Mouse (Mus musculus) myocyte (in vitro differentiated cells): ENCODE measurements around the gene Ccp110. TPM values are rescaled to one million over a fixed set of nuclear protein-coding genes. Genes with fewer than 3 reads are reported as not detected.

ENCODE experiments used
- H3K27me3 ChIP-seq: one replicate; pipeline ENCODE4 v1.6.1; 2011; ENCODE audit not compliant: control insufficient read depth, insufficient read depth, insufficient read length
- H3K36me3 ChIP-seq: one replicate; pipeline ENCODE4 v1.6.1; 2011; ENCODE audit not compliant: control insufficient read depth, insufficient read depth
- H3K4me2 ChIP-seq: one replicate; pipeline ENCODE4 v1.6.1; 2011; ENCODE audit warnings: low read depth, control low read depth
- H3K4me3 ChIP-seq: one replicate; pipeline ENCODE4 v1.5.1; 2011; ENCODE audit warnings: mild to moderate bottlenecking, control low read depth, moderate library complexity
- H3K79me2 ChIP-seq: one replicate; pipeline ENCODE4 v1.6.1; 2011; ENCODE audit not compliant: control insufficient read depth, insufficient read depth
- H3ac ChIP-seq: one replicate; pipeline ENCODE4 v1.6.1; 2011; ENCODE audit not compliant: control insufficient read depth, insufficient read length
- CEBPB ChIP-seq: IDR thresholded peaks from 2 replicates; pipeline ENCODE4 v1.6.1; 2011; ENCODE audit warnings: mild to moderate bottlenecking, moderate library complexity; ENCODE audit not compliant: poor library complexity, insufficient read depth, severe bottlenecking
- E2F4 ChIP-seq: IDR thresholded peaks from one replicate; pipeline ENCODE4 v1.6.1; 2011; ENCODE audit warnings: mild to moderate bottlenecking, control low read depth, moderate library complexity; ENCODE audit not compliant: insufficient read depth
- MAX ChIP-seq: IDR thresholded peaks from one replicate; pipeline ENCODE4 v1.6.1; 2011; ENCODE audit warnings: low read depth, mild to moderate bottlenecking, control low read depth
- MYOD1 ChIP-seq, 3 experiments: IDR thresholded peaks; one replicate each; pipeline ENCODE4 v1.6.1; 2011; ENCODE audit warnings: control low read depth in 2 of 3, low read depth in 2 of 3, mild to moderate bottlenecking in 2 of 3, moderate library complexity in 1 of 3; ENCODE audit not compliant: insufficient read length in 2 of 3, control insufficient read depth in 1 of 3
- MYOG ChIP-seq, 3 experiments: IDR thresholded peaks; one replicate each; pipeline ENCODE4 v1.6.1; 2011; ENCODE audit warnings: control low read depth in 2 of 3, low read depth in 2 of 3, mild to moderate bottlenecking in 2 of 3; ENCODE audit not compliant: insufficient read length in 2 of 3, control insufficient read depth in 1 of 3, insufficient read depth in 1 of 3
- POLR2A ChIP-seq: IDR thresholded peaks from one replicate; pipeline ENCODE4 v1.6.1; 2011; ENCODE audit warnings: low read depth, mild to moderate bottlenecking, control low read depth, moderate library complexity; ENCODE audit not compliant: insufficient read length
- POLR2AphosphoS2 ChIP-seq: IDR thresholded peaks from one replicate; pipeline ENCODE4 v1.6.1; 2011; ENCODE audit warnings: low read depth, control low read depth; ENCODE audit not compliant: insufficient read length
- REST ChIP-seq: IDR thresholded peaks from one replicate; pipeline ENCODE4 v1.6.1; 2011; ENCODE audit warnings: mild to moderate bottlenecking, control low read depth, moderate library complexity; ENCODE audit not compliant: insufficient read depth, insufficient read length
- SRF ChIP-seq: IDR thresholded peaks from one replicate; pipeline ENCODE4 v1.6.1; 2011; ENCODE audit warnings: low read depth; ENCODE audit not compliant: control insufficient read depth, insufficient read length
- TCF12 ChIP-seq: IDR thresholded peaks from one replicate; pipeline ENCODE4 v1.6.1; 2011; ENCODE audit warnings: mild to moderate bottlenecking, control low read depth; ENCODE audit not compliant: poor library complexity, insufficient read depth, severe bottlenecking
- TCF3 ChIP-seq: IDR thresholded peaks from one replicate; pipeline ENCODE4 v1.6.1; 2011; ENCODE audit warnings: low read depth, control low read depth; ENCODE audit not compliant: insufficient read length
- USF1 ChIP-seq: IDR thresholded peaks from one replicate; pipeline ENCODE4 v1.6.1; 2011; ENCODE audit warnings: low read depth, mild to moderate bottlenecking, control low read depth, moderate library complexity
- polyA plus RNA-seq: library from polyadenylated mRNA; unstranded; fragments of >200 nt; fragmentation: generic; extraction: Trizol; gene quantifications from one replicate; pipeline ENCODE4 v1.2.1, GENCODE M21; 2012; ENCODE audit warnings: missing spikeins

Gene Ccp110
- polyA plus RNA-seq, 1 experiment, result 1.9 TPM

GRCm38 (mm10) chr7:118783305-118784001, 71.1 kb downstream of the Ccp110 start:
- H3ac ChIP-seq, result no peak overlapping the region
- H3K4me3 ChIP-seq, result no peak overlapping the region
- H3K36me3 ChIP-seq, result no peaks in the 10 kb centered on the region
- no peaks in the 10 kb centered on the region for H3K79me2 ChIP-seq
- no peak for TF ChIP-seq USF1
- no peak for TF ChIP-seq TCF12
- no peak for TF ChIP-seq SRF
- TF ChIP-seq POLR2A, result no peak
- no peak for TF ChIP-seq MAX
- no peak for TF ChIP-seq MYOG (IDR thresholded peaks at IDR 0.05; ENCODE audit: control insufficient read depth in 1 of 3, insufficient read depth in 1 of 3, insufficient read length in 2 of 3, low read depth in 2 of 3)
- no peak for TF ChIP-seq E2F4
- TF ChIP-seq TCF3, result no peak
- no peak for TF ChIP-seq REST
- no peak for TF ChIP-seq CEBPB
- no peak for TF ChIP-seq MYOD1 (IDR thresholded peaks at IDR 0.05; ENCODE audit: control insufficient read depth in 1 of 3, insufficient read length in 2 of 3, low read depth in 2 of 3)
- TF ChIP-seq POLR2AphosphoS2, result no peak
- no peaks in the 10 kb centered on the region for H3K27me3 ChIP-seq
- no peak overlapping the region for H3K4me2 ChIP-seq

GRCm38 (mm10) chr7:118786091-118786490, 73.7 kb downstream of the Ccp110 start:
- no peak overlapping the region for H3K4me3 ChIP-seq
- no peak overlapping the region for H3ac ChIP-seq
- no peaks in the 10 kb centered on the region for H3K27me3 ChIP-seq
- H3K36me3 ChIP-seq, result no peaks in the 10 kb centered on the region
- H3K4me2 ChIP-seq, result no peak overlapping the region
- no peaks in the 10 kb centered on the region for H3K79me2 ChIP-seq
- TF ChIP-seq POLR2A (no peak), MYOG (IDR thresholded peaks at IDR 0.05; ENCODE audit: control insufficient read depth in 1 of 3, insufficient read depth in 1 of 3, insufficient read length in 2 of 3, low read depth in 2 of 3) (no peak), REST (no peak), TCF12 (no peak), USF1 (no peak), POLR2AphosphoS2 (no peak), TCF3 (no peak), MYOD1 (IDR thresholded peaks at IDR 0.05; ENCODE audit: control insufficient read depth in 1 of 3, insufficient read length in 2 of 3, low read depth in 2 of 3) (no peak)

Other genes with a start within 250 kb of the Ccp110 start
- gene Itpripl2, start 220.6 kb upstream of the Ccp110 start, polyA plus RNA-seq, result 10.7 TPM
- 36.2 TPM for gene Coq7, start 179.2 kb upstream of the Ccp110 start, polyA plus RNA-seq
- 0.02 TPM for gene Tmc7, start 127.8 kb upstream of the Ccp110 start, polyA plus RNA-seq
- not detected for gene Tmc5, start 115.3 kb upstream of the Ccp110 start, polyA plus RNA-seq
- gene Gde1, start 6.8 kb upstream of the Ccp110 start, polyA plus RNA-seq, result 76.5 TPM
- gene Vps35l, start 27.7 kb downstream of the Ccp110 start, polyA plus RNA-seq, result 35.7 TPM
- 0.84 TPM for gene Iqck, start 143.2 kb downstream of the Ccp110 start, polyA plus RNA-seq
- 13.0 TPM for gene Knop1, start 143.7 kb downstream of the Ccp110 start, polyA plus RNA-seq